Comparison of ENCODE assay signal across 20 mouse cellular contexts in the genomic region with DNA sequence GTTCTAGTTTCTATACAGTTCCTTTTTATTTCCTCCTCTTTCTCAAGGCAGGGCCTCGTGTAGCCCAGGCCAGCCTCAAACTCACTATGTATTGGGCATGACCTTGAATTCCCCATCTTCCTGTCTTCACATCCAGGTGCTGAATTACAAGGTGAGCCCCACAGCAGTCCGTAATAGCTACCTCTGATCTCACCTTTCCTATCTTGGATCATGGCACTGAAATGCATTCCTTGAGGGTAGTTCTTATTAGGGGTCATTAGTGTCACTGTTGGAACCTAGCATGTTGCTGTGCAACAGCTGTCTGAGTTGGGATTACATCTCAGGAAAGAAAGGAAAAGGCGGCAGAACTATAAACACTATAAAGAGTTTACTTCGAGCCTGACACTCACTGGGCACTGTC. TPM values are rescaled to one million over a fixed set of nuclear protein-coding genes. Genes with fewer than 3 reads are reported as not detected.
A peak's percentile ranks its signal among the peaks of the same experiment; 100 is the strongest.
DNase-seq lines count a peak whose midpoint lies in the region; TF ChIP-seq lines count a peak whose summit lies in the region.
"Had no signal": no experiment of that assay in that cellular context is flagged by ENCODE, and none has a peak within 500 bp of the region (broad histone marks: within the 10 kb centered on the region; RNA-seq: fewer than 3 reads in every experiment).

No protein-coding gene starts in this region.

- WGBS in heart, embryonic 10.5 days, result 75% methylated on average over 4 of the region's 4 CpGs
- WGBS in kidney, adult 2 months, result 82% methylated on average over 4 of the region's 4 CpGs
- whole genome bisulfite sequencing in embryonic facial prominence, embryonic 10.5 days, result 84% methylated on average over 4 of the region's 4 CpGs

- H3K27me3 ChIP-seq in heart, embryonic 10.5 days (ENCODE audit: insufficient read depth, poor library complexity, severe bottlenecking), result no peaks in the 10 kb centered on the region
- H3K27me3 ChIP-seq in kidney, adult 2 months (replicated peaks; ENCODE audit: control insufficient read depth, insufficient read depth, low read length), result no peaks in the 10 kb centered on the region
- H3K27me3 ChIP-seq in MEL (ENCODE audit: control insufficient read depth in 1 of 2, insufficient read depth in 2 of 2, low read length in 2 of 2), result no peaks in the 10 kb centered on the region
- no peaks in the 10 kb centered on the region for H3K27me3 ChIP-seq in embryonic facial prominence, embryonic 10.5 days (replicated peaks; ENCODE audit: low read depth, poor library complexity, severe bottlenecking)
- H3K27me3 ChIP-seq: embryonic facial prominence, embryonic 12.5 days; embryonic facial prominence, embryonic 15.5 days; heart, embryonic 12.5 days; heart, embryonic 15.5 days; hindbrain, embryonic 12.5 days; hindbrain, embryonic 15.5 days had no signal

- no peak for TF ChIP-seq RAD21 in MEL (IDR thresholded peaks at IDR 0.05; ENCODE audit: low read depth, low read length)

- H3K36me3 ChIP-seq in heart, embryonic 10.5 days, result no peaks in the 10 kb centered on the region
- no peaks in the 10 kb centered on the region for H3K36me3 ChIP-seq in kidney, adult 2 months (ENCODE audit: control insufficient read depth, insufficient read depth, low read length)
- peaks cover 0 to 15% of the 10 kb centered on the region in 2 experiments; a peak in 2 of 4 replicates for H3K36me3 ChIP-seq in MEL (ENCODE audit: control insufficient read depth in 1 of 2, insufficient read depth in 2 of 2, low read length in 2 of 2)
- no peaks in the 10 kb centered on the region for H3K36me3 ChIP-seq in embryonic facial prominence, embryonic 10.5 days (replicated peaks)
- H3K36me3 ChIP-seq: embryonic facial prominence, embryonic 12.5 days; embryonic facial prominence, embryonic 15.5 days; heart, embryonic 12.5 days; heart, embryonic 15.5 days; hindbrain, embryonic 12.5 days; hindbrain, embryonic 15.5 days had no signal

- TF ChIP-seq EP300 in MEL (IDR thresholded peaks at IDR 0.05; ENCODE audit: low read depth in 1 of 2, low read length in 2 of 2), result no peak

- no peaks in the 10 kb centered on the region for H3K9me3 ChIP-seq in heart, embryonic 10.5 days
- no peaks in the 10 kb centered on the region for H3K9me3 ChIP-seq in MEL (replicated peaks; ENCODE audit: insufficient read depth, low read length)
- no peaks in the 10 kb centered on the region for H3K9me3 ChIP-seq in embryonic facial prominence, embryonic 10.5 days
- H3K9me3 ChIP-seq: embryonic facial prominence, embryonic 12.5 days; embryonic facial prominence, embryonic 15.5 days; heart, embryonic 12.5 days; heart, embryonic 15.5 days; hindbrain, embryonic 12.5 days; hindbrain, embryonic 15.5 days had no signal

- H3K9ac ChIP-seq in MEL (ENCODE audit: control insufficient read depth, low read depth, low read length, poor library complexity, severe bottlenecking), result no peak overlapping the region
- H3K9ac ChIP-seq: embryonic facial prominence, embryonic 12.5 days; embryonic facial prominence, embryonic 15.5 days; forebrain, postnatal 0 days; heart, embryonic 12.5 days; heart, embryonic 15.5 days; hindbrain, embryonic 12.5 days; hindbrain, embryonic 15.5 days had no signal

- no peak overlapping the region for H3K27ac ChIP-seq in heart, embryonic 10.5 days
- no peak overlapping the region for H3K27ac ChIP-seq in kidney, adult 2 months (ENCODE audit: insufficient read depth, low read depth, low read length)
- peak overlapping the region; percentile 68; the same call in 1 of the 2 replicates for H3K27ac ChIP-seq in MEL (ENCODE audit: control insufficient read depth, low read depth, low read length)
- H3K27ac ChIP-seq in embryonic facial prominence, embryonic 10.5 days (replicated peaks), result no peak overlapping the region
- H3K27ac ChIP-seq: embryonic facial prominence, embryonic 12.5 days; embryonic facial prominence, embryonic 15.5 days; heart, embryonic 15.5 days; hindbrain, embryonic 12.5 days; hindbrain, embryonic 15.5 days had no signal

- no peak overlapping the region for H3K4me3 ChIP-seq in heart, embryonic 10.5 days
- no peak overlapping the region for H3K4me3 ChIP-seq in kidney, adult 2 months (ENCODE audit: insufficient read depth, low read depth, low read length)
- no peak overlapping the region for H3K4me3 ChIP-seq in MEL (ENCODE audit: control insufficient read depth in 1 of 2, insufficient read depth in 1 of 2, low read depth in 2 of 2, low read length in 2 of 2)
- H3K4me3 ChIP-seq in embryonic facial prominence, embryonic 10.5 days, result no peak overlapping the region
- H3K4me3 ChIP-seq: embryonic facial prominence, embryonic 12.5 days; embryonic facial prominence, embryonic 15.5 days; heart, embryonic 12.5 days; heart, embryonic 15.5 days; hindbrain, embryonic 12.5 days; hindbrain, embryonic 15.5 days had no signal

- no peak for TF ChIP-seq CTCF in kidney, adult 2 months (conservative IDR thresholded peaks at IDR 0.05; ENCODE audit: insufficient read depth, insufficient read length, low read depth, low read length)
- no peak for TF ChIP-seq CTCF in MEL (IDR thresholded peaks at IDR 0.05 in 2 of 3, conservative IDR thresholded peaks at IDR 0.05 in 1 of 3; ENCODE audit: control insufficient read depth in 1 of 3, insufficient read depth in 1 of 3, low read depth in 2 of 3, low read length in 3 of 3, poor library complexity in 1 of 3, severe bottlenecking in 1 of 3)

- H3K79me2 ChIP-seq in MEL (ENCODE audit: control insufficient read depth, insufficient read depth, low read length, poor library complexity), result peaks cover 20% of the 10 kb centered on the region

- TF ChIP-seq POLR2A in kidney, adult 2 months (IDR thresholded peaks at IDR 0.05; ENCODE audit: low read depth, low read length), result no peak
- TF ChIP-seq POLR2A in MEL (IDR thresholded peaks at IDR 0.05; ENCODE audit: control insufficient read depth in 1 of 2, insufficient read depth in 1 of 2, low read depth in 1 of 2, low read length in 2 of 2, poor library complexity in 1 of 2), result no peak

- DNase-seq in heart, embryonic 10.5 days (ENCODE audit: low spot score), result peak; percentile 62
- no peak for DNase-seq in heart, postnatal 36 days
- peak; percentile 2 for DNase-seq in kidney, postnatal 10 days
- DNase-seq in kidney, adult 2 months, result no peak
- DNase-seq in MEL (ENCODE audit: low read depth, low spot score), result no peak
- DNase-seq in embryonic facial prominence, embryonic 10.5 days (ENCODE audit: low spot score), result peak; percentile 5
- DNase-seq: adrenal gland, postnatal 10 days; adrenal gland, postnatal 36 days; cerebellum, adult 18-20 months; cerebellum, adult 9-10 months; cerebellum, postnatal 14 days; forebrain, postnatal 0 days; gastrocnemius, postnatal 36 days; heart, postnatal 10 days had no signal

- peaks cover 39% of the 10 kb centered on the region for H3K4me1 ChIP-seq in heart, embryonic 10.5 days
- H3K4me1 ChIP-seq in kidney, adult 2 months (ENCODE audit: control insufficient read depth, insufficient read depth, low read length), result peaks cover 16% of the 10 kb centered on the region
- H3K4me1 ChIP-seq in MEL (ENCODE audit: control insufficient read depth in 1 of 2, insufficient read depth in 2 of 2, low read length in 2 of 2), result peaks cover 13 to 27% of the 10 kb centered on the region in 2 experiments
- peaks cover 6% of the 10 kb centered on the region for H3K4me1 ChIP-seq in embryonic facial prominence, embryonic 10.5 days
- H3K4me1 ChIP-seq: hindbrain, embryonic 12.5 days; hindbrain, embryonic 15.5 days had no signal

- intact Hi-C loops in heart, postnatal 36 days (cut with DNase I), result no loop called here

TF ChIP-seq in MEL, 35 proteins besides CTCF, POLR2A, EP300 and RAD21:
- no peak for TF ChIP-seq MAX (IDR thresholded peaks at IDR 0.05; ENCODE audit: low read length)
- no peak for TF ChIP-seq GABPA (IDR thresholded peaks at IDR 0.05; ENCODE audit: low read depth, low read length)
- no peak for TF ChIP-seq ETS1 (IDR thresholded peaks at IDR 0.05; ENCODE audit: low read depth, low read length)
- no peak for TF ChIP-seq SMC3 (IDR thresholded peaks at IDR 0.05; ENCODE audit: low read depth, low read length)
- TF ChIP-seq JUND (IDR thresholded peaks at IDR 0.05; ENCODE audit: low read depth, low read length), result no peak
- no peak for TF ChIP-seq MAFK (IDR thresholded peaks at IDR 0.05; ENCODE audit: borderline replicate concordance, low read depth, low read length)
TF ChIP-seq in MEL: peak in this region for 0.

RNA-seq across cellular contexts. Expression of gene Sgms1, which starts 25.9 kb away (rescaled TPM):
- polyA plus RNA-seq in heart, embryonic 10.5 days (2016; fragmentation: Nextera tagmentation; extraction: Ambion mirVana), result 41.5 and 45.9 TPM in 2 replicates
- total RNA-seq in heart, postnatal 36 days (2021), result 10 to 100 TPM; 60.2 to 76.0 TPM
- polyA plus RNA-seq in kidney, adult 2 months (2012; rRNA removed), result 40.7 and 47.7 TPM in 2 replicates
- 16.3 and 16.9 TPM in 2 replicates for total RNA-seq in MEL (2012; rRNA removed)
- 10 to 100 TPM in 1 of 2 experiments, not detected in 1; 18.5 TPM for polyA plus RNA-seq in MEL (2012; ENCODE audit: insufficient read depth in 1 of 2, insufficient read length in 2 of 2, low read depth in 1 of 2, low replicate concordance in 2 of 2, missing spikeins in 1 of 2)
- polyA plus RNA-seq in embryonic facial prominence, embryonic 10.5 days (2016; fragmentation: Nextera tagmentation; extraction: Ambion mirVana), result 15.2 and 16.6 TPM in 2 replicates

Comparison
In these comparisons a context has a peak if more than half of its experiments do, and no peak if none do; other contexts are left out.
1. DNase-seq: peak in heart, embryonic 10.5 days (single experiment), kidney, postnatal 10 days (single experiment) and embryonic facial prominence, embryonic 10.5 days (single experiment); none in heart, postnatal 36 days (0 of 2), kidney, adult 2 months (single experiment) and MEL (single experiment).